Mouse (Mus musculus): ENCODE results near the gene Ltf. TPM values are rescaled to one million over a fixed set of nuclear protein-coding genes. Genes with fewer than 3 reads are reported as not detected.

Gene Ltf
- polyA plus RNA-seq (2017; shearing (Covaris generic)): 0.81 TPM

GRCm38 (mm10) chr9:111019022-111019421, at the start of gene Ltf:
Gene Ltf, plus strand, starts transcription at chr9:111019271.

GRCm38 (mm10) chr9:110990204-110990603, 28.9 kb upstream of the Ltf start, which contains the start of gene Rtp3:
Gene Rtp3, minus strand, starts transcription at chr9:110990583.

DNA sequence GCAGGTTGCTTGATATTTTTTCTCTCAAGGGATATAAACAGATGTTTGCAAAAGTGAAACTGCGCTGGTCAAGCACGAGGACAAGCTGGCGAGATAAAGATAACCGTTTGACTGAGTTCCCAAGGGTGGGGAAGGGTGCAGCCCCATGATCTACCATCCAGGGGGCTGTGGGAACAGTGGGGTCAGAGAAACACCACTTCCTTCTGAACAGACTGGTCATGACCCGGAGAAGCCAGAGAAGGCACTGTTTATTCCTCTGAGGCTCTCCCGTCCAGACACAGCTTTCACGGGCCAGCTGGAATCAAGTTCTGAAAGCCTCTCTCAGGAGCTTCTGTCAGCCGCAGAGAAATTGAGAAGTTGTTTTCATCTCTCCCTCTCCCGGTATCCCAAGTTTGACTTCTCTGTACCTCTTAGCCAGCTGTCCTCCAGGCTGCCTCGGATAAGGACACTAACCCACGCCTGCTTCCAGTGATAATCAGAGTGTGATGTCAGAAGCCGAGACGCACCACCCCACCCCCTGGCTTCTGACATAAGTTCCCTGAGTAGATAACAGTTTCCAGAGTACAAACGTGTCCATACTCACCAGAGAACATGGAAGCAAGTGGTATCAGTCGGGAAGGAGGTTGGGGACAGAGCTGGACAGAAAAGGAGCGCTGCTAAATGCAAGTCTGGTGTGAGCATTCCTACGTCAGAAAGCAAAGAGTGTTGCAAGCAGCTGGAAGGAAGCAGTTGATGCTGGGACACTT, 37.9 kb downstream of the Ltf start, which contains the start of gene Ccrl2:
Gene Ccrl2, minus strand, starts transcription at position 722 of the 746 bp plus-strand sequence.

Other genes with a start within 250 kb of the Ltf start
- not detected for gene Prss42, start 221.1 kb upstream of the Ltf start, polyA plus RNA-seq (2017; shearing (Covaris generic))
- gene Prss44, start 205.3 kb upstream of the Ltf start, polyA plus RNA-seq (2017; shearing (Covaris generic)): not detected
- not detected for gene Prss43, start 192.6 kb upstream of the Ltf start, polyA plus RNA-seq (2017; shearing (Covaris generic))
- gene Prss45, start 184.7 kb upstream of the Ltf start, polyA plus RNA-seq (2017; shearing (Covaris generic)): not detected
- gene Prss46, start 174.8 kb upstream of the Ltf start, polyA plus RNA-seq (2017; shearing (Covaris generic)): not detected
- 0.31 TPM for gene Prss50, start 161.3 kb upstream of the Ltf start, polyA plus RNA-seq (2017; shearing (Covaris generic))
- gene Als2cl, start 139.4 kb upstream of the Ltf start, polyA plus RNA-seq (2017; shearing (Covaris generic)): 56.1 TPM
- 5.1 TPM for gene Tmie, start 139.2 kb upstream of the Ltf start, polyA plus RNA-seq (2017; shearing (Covaris generic))
- gene Fam240a, start 102.4 kb upstream of the Ltf start, polyA plus RNA-seq (2017; shearing (Covaris generic)): 0.98 TPM
- 1.8 TPM for gene Tdgf1, start 73.1 kb upstream of the Ltf start, polyA plus RNA-seq (2017; shearing (Covaris generic))
- gene Lrrc2, start 67.7 kb upstream of the Ltf start, polyA plus RNA-seq (2017; shearing (Covaris generic)): 0.53 TPM
- gene Rtp3, start 28.7 kb upstream of the Ltf start, polyA plus RNA-seq (2017; shearing (Covaris generic)): not detected
- gene Ccrl2, start 38.2 kb downstream of the Ltf start, polyA plus RNA-seq (2017; shearing (Covaris generic)): 16.8 TPM
- 8.3 TPM for gene Lrrfip2, start 98.3 kb downstream of the Ltf start, polyA plus RNA-seq (2017; shearing (Covaris generic))